Mouse (Mus musculus): ENCODE measurements around the gene Gm8909.
"Not testable (repeated sequence)": the region's sequence is repeated elsewhere in the genome, so short reads cannot be mapped to it uniquely, and the experiment has no call there.

Gm8909 gene

GRCm38 (mm10) chr17:36161129-36162051, 6.9 kb downstream of the Gm8909 start:
- no peak for DNase-seq

- DNase-seq, result not testable (repeated sequence)
These were observed 10.1 kb downstream of the Gm8909 start for GRCm38 (mm10) chr17:36158264-36158663.

GRCm38 (mm10) chr17:36157782-36158181, 10.6 kb downstream of the Gm8909 start:
- DNase-seq, result peak in 1 of 2 experiments; percentile 40

GRCm38 (mm10) chr17:36154271-36155149, 13.8 kb downstream of the Gm8909 start:
- DNase-seq, result no peak

GRCm38 (mm10) chr17:36151200-36151599, 17.1 kb downstream of the Gm8909 start:
- DNase-seq, result peak in 1 of 2 experiments; percentile 39

GRCm38 (mm10) chr17:36148468-36148867, 19.9 kb downstream of the Gm8909 start:
- not testable (repeated sequence) for DNase-seq

GRCm38 (mm10) chr17:36146937-36147336, 21.4 kb downstream of the Gm8909 start:
- DNase-seq, result not testable (repeated sequence)

- DNase-seq, result peak in 1 of 2 experiments; percentile 25
These were observed 22.5 kb downstream of the Gm8909 start for GRCm38 (mm10) chr17:36145861-36146156.

- DNase-seq, result peak in 1 of 2 experiments; percentile 25
These were observed 23.1 kb downstream of the Gm8909 start for GRCm38 (mm10) chr17:36145111-36145860.

GRCm38 (mm10) chr17:36136299-36136848, 32.0 kb downstream of the Gm8909 start:
- not testable (repeated sequence) for DNase-seq

- DNase-seq, result not testable (repeated sequence)
These were observed 32.7 kb downstream of the Gm8909 start for GRCm38 (mm10) chr17:36135421-36136231.

- peak in 1 of 2 experiments; percentile 22 for DNase-seq
These were observed 36.6 kb downstream of the Gm8909 start for GRCm38 (mm10) chr17:36131516-36132265.

GRCm38 (mm10) chr17:36128968-36129817, 39.1 kb downstream of the Gm8909 start, which contains the start of gene Gm7030:
Gene Gm7030 (minus strand): TSS chr17:36129425.
- peak; percentile 35 to 56 for DNase-seq

- not testable (repeated sequence) for DNase-seq
These were observed 39.8 kb downstream of the Gm8909 start for GRCm38 (mm10) chr17:36128525-36128924.

- DNase-seq, result not testable (repeated sequence)
These were observed 44.2 kb downstream of the Gm8909 start for GRCm38 (mm10) chr17:36124111-36124510.

GRCm38 (mm10) chr17:36121352-36122020, 46.9 kb downstream of the Gm8909 start, which contains the start of gene Gm19684:
Gene Gm19684 (plus strand): TSS chr17:36121678.
- peak; percentile 52 to 79 for DNase-seq

- DNase-seq, result not testable (repeated sequence)
These were observed 47.5 kb downstream of the Gm8909 start for GRCm38 (mm10) chr17:36120839-36121238.

- DNase-seq, result not testable (repeated sequence)
These were observed 51.8 kb downstream of the Gm8909 start for GRCm38 (mm10) chr17:36116545-36116944.

All from kidney, postnatal 36 days (tissue).